Mouse (Mus musculus): Measurements from ENCODE around the gene Bdnf.

DNA sequence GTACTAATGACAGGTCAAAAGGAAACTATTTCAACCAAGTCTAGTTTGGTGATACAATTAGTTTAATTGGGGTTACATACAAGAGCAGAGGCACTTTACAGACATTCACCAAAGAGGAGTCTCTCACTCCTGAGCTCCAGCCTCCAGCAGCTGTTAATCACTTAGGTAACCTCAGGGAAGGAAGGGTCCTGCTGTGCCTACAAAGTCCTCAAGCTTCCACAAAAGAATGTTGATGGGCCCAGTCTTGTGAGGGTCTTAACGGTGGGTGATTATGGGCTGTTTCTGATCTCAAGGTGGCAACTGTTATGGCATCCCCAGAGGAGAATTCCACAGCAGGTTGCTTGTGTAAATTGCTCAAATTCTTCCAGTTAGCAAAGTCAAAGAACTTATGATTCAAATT, 71.7 kb downstream of the Bdnf start:
- TF ChIP-seq POLR2A (IDR thresholded peaks at IDR 0.05; ENCODE audit: insufficient read length, low read depth) (no peak), MAX (IDR thresholded peaks at IDR 0.05; ENCODE audit: low read depth) (no peak), USF1 (IDR thresholded peaks at IDR 0.05; ENCODE audit: low read depth) (no peak), TCF12 (IDR thresholded peaks at IDR 0.05; ENCODE audit: insufficient read depth, poor library complexity, severe bottlenecking) (no peak), TCF3 (IDR thresholded peaks at IDR 0.05; ENCODE audit: insufficient read length, low read depth) (no peak), POLR2AphosphoS2 (IDR thresholded peaks at IDR 0.05; ENCODE audit: insufficient read length, low read depth) (no peak)

Data from myocyte (in vitro differentiated cells).